Mouse (Mus musculus): ENCODE results near the gene Morn2. TPM values are rescaled to one million over a fixed set of nuclear protein-coding genes. Genes with fewer than 3 reads are reported as not detected.

Gene Morn2
- total RNA-seq, 2 experiments from 2014 or later, result 16.0 to 18.3 TPM

- no peak for DNase-seq (ENCODE audit: low spot score in 2 of 2)
These were observed 33.0 kb downstream of the Morn2 start for GRCm38 (mm10) chr17:80323015-80323414.

DNA sequence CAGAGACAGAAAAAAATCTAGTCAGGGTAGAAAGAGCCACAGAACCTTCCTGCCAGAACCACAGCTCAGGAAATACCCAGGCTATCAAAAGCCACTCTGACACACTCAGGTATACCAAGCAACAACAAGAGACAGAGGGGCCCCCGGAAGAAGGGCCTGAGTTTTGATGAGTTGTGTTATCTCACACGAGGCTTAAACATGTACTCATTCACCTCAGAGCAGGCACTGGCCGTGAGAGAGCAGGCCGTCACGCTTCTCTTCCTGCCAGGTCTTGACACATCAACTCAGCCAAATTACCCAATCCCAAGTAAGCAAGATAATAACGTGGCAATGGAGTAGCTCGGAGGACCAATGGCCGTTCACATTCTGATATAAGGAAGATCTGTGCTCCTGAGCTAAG lies 33.7 kb downstream of the Morn2 start:
- DNase-seq (ENCODE audit: low spot score in 2 of 2), result no peak

DNA sequence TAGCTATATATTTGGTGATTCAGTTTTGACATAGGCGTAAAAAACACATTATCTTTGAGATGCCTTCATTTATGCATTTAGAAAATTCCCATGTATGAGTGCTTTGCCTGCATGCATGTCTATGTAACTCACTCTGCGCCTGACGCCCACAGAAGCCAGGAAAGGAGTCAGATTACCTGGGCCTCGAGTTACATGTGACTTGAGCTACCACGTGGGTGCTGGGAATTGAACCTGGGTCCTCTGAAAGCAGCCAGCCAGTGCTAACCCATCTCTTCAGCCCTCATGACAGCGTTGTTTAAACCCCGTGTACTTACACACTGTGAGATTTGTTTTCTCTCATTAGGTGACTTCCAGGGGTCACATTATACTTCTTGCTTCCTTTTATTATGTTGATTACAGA lies 34.5 kb downstream of the Morn2 start:
- DNase-seq (ENCODE audit: low spot score in 2 of 2), result no peak

DNA sequence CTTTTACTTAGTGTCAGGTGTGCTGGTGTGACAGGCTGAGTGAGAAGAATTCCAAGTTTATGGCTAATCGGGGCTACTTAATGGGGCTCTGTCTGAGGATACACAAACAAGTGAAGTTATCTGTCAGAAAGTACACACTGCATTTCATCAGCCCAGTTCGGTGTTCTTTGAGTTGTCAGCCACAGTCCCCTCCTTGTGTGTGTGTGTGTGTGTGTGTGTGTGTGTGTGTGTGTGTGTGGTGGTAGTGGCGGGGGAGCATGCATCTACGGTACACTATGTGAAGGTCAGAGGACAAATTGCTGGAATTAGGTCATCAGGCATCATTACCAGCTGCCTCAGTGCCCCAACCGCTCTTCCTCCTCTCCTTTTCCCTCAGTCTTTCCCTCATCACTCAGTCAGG lies 35.5 kb downstream of the Morn2 start:
- DNase-seq (ENCODE audit: low spot score in 2 of 2), result no peak

- no peak for DNase-seq (ENCODE audit: low spot score in 2 of 2)
These were observed 36.4 kb downstream of the Morn2 start for GRCm38 (mm10) chr17:80326431-80326830.

DNA sequence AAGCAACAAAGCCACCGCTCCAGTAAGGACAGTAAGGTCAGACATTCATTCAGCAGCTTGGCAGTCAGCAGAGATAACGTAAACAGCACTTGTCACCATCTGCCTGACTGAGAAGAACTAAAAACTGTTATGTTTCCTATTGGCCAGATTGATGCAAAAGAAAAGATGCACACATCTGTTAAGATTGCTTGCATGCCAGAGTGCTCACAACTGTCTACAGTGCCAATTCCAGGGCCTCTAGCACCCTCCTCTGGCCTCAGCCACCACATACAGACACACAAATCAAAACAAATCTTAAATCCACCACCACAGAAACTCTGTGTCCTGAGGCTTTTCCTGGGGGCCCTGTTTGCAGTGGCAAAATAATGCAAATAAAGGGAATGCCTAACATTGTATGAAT lies 42.4 kb downstream of the Morn2 start:
- DNase-seq (ENCODE audit: low spot score in 2 of 2), result no peak

DNA sequence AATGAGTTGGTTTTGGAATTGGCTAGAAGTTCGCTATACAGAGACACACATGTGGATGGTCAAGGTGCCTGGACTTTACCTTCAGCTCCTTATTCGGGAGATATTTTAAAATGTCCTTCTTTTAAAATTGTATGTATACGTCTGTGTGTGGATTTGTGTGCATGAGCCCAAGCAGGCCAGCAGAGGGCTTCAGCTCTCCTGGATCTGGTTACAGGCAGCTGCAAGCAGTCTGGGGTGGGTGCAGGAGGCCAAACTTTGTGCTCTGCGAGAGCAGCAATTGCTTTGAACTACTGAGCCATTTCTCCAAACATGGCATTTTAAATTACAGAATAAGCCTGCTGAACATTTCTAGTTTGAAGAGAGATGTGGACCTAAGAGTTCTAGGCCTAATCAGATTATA lies 55.3 kb downstream of the Morn2 start:
- no peak for DNase-seq (ENCODE audit: low spot score in 2 of 2)

DNA sequence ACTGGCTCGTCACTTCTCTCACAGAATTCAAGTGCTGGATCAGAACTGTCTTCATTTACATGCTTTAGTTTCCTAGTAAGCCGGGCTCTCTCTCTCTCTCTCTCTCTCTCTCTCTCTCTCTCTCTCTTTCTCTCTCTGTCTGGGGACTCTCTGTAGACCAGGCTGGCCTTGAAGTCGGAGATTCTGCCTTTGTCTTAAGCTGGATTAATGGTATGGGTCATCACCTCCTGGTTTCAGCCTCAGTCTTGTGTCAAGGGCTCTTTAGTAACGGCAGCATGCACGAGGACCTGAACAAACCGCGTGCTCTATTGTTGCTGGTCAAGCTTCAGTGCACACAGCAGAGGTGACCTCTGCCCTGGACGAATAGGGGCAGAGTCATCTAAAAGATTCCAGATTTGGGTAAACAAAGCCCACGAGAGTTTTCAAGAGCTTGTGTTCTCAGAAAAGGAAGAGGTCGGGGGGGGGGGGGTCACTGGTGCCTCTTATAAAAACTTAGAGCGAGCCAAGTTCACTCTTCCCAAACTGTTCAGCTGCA lies 56.7 kb downstream of the Morn2 start:
- no peak for DNase-seq (ENCODE audit: low spot score in 2 of 2)

Other genes with a start within 250 kb of the Morn2 start
- 10 to 100 TPM; 59.8 to 59.9 TPM for gene Hnrnpll, start 227.9 kb upstream of the Morn2 start, total RNA-seq (2021)
- 1 to 10 TPM; 3.2 to 6.1 TPM for gene Galm, start 162.7 kb upstream of the Morn2 start, total RNA-seq (2021)
- 100 to 1,000 TPM; 125 to 128 TPM for gene Srsf7, start 82.9 kb upstream of the Morn2 start, total RNA-seq (2021)
- gene Ttc39d, start 82.7 kb upstream of the Morn2 start, total RNA-seq (2021), result under 1 TPM; 0.12 to 0.30 TPM
- gene Gemin6, start 65.8 kb upstream of the Morn2 start, total RNA-seq (2021), result 1 to 10 TPM; 6.1 to 6.4 TPM
- gene Dhx57, start 273 bp downstream of the Morn2 start, total RNA-seq (2021), result 10 to 100 TPM; 34.4 to 34.7 TPM
- 1 to 10 TPM; 2.4 to 2.9 TPM for gene Arhgef33, start 17.2 kb downstream of the Morn2 start, total RNA-seq (2021)
- 1 to 10 TPM; 1.7 to 1.8 TPM for gene Gm10190, start 83.3 kb downstream of the Morn2 start, total RNA-seq (2021)
- 10 to 100 TPM; 36.3 to 37.8 TPM for gene Sos1, start 190.2 kb downstream of the Morn2 start, total RNA-seq (2021)